Mouse (Mus musculus): ENCODE measurements around the gene Smoc2.

DNA sequence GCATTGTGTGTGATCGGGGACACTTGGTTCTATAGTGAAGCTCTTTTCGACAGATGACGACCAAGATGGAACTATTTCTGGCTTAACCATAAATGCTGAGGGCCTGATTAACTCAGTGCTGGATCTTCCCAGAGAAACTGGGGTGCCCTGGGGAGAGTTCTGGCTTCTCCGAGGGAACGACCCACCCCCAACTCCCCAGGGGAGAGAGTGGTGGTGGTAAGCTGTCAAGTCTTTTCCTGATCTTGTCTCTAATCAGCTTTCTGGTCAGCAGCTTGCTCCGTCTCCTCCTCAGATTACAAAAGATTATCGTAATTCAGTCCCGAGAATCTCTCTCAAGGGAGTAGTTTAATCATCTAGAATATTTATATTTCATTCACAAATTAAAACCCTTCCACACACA is 63.2 kb downstream of the Smoc2 start:
- TF ChIP-seq CTCF (IDR thresholded peaks at IDR 0.05; ENCODE audit: borderline replicate concordance, extremely low read depth, insufficient read depth, insufficient read length), result no peak
- TF ChIP-seq POLR2A (IDR thresholded peaks at IDR 0.05; ENCODE audit: borderline replicate concordance, extremely low read depth, insufficient read depth, insufficient read length, poor library complexity, severe bottlenecking), result no peak
